Mouse (Mus musculus) liver, embryonic 15.5 days (tissue): ENCODE measurements around the gene Ssxb3. TPM values are rescaled to one million over a fixed set of nuclear protein-coding genes. Genes with fewer than 3 reads are reported as not detected.
"Not testable (repeated sequence)": the region's sequence is repeated elsewhere in the genome, so short reads cannot be mapped to it uniquely, and the experiment has no call there.

ENCODE experiments used
- ATAC-seq: fragments of 200-750 bp; cut with Nextera tagmentation; 2 replicates; pipeline ENCODE4 v1.8.0; 2017; ENCODE audit warnings: moderate number of reproducible peaks, mild to moderate bottlenecking, moderate library complexity; ENCODE audit not compliant: insufficient read depth
- H3K27ac ChIP-seq: fragments of 300-500 bp; sonication (generic); replicated peaks from 2 replicates; pipeline ENCODE4 v1.5.1; 2015; ENCODE audit warnings: mild to moderate bottlenecking, inconsistent platforms
- H3K27me3 ChIP-seq: fragments of 300-500 bp; sonication (generic); 2 replicates; pipeline ENCODE4 v1.6.1; 2015; ENCODE audit warnings: mild to moderate bottlenecking, inconsistent platforms
- H3K36me3 ChIP-seq: fragments of 300-500 bp; sonication (generic); replicated peaks from 2 replicates; pipeline ENCODE4 v1.6.1; 2015; ENCODE audit warnings: moderate library complexity, mild to moderate bottlenecking, inconsistent platforms
- H3K4me1 ChIP-seq: fragments of 300-500 bp; sonication (generic); replicated peaks from 2 replicates; pipeline ENCODE4 v1.6.1; 2015; ENCODE audit warnings: inconsistent platforms
- H3K4me2 ChIP-seq: fragments of 300-500 bp; sonication (generic); 2 replicates; pipeline ENCODE4 v1.6.1; 2015; ENCODE audit warnings: moderate library complexity, mild to moderate bottlenecking, inconsistent platforms
- H3K4me3 ChIP-seq: fragments of 300-500 bp; sonication (generic); replicated peaks from 2 replicates; pipeline ENCODE4 v1.5.1; 2015; ENCODE audit warnings: mild to moderate bottlenecking, inconsistent platforms
- H3K9ac ChIP-seq: fragments of 300-500 bp; sonication (generic); 2 replicates; pipeline ENCODE4 v1.6.1; 2015; ENCODE audit warnings: moderate library complexity, mild to moderate bottlenecking, inconsistent platforms
- H3K9me3 ChIP-seq: fragments of 300-500 bp; sonication (generic); replicated peaks from 2 replicates; pipeline ENCODE4 v1.6.1; 2016; ENCODE audit warnings: inconsistent platforms
- WGBS: fragments of 180-500 bp; shearing (Covaris S2); methylation state at CpG from one replicate; pipeline ENCODE4 v1.1.7; 2015; ENCODE audit warnings: mixed read lengths; ENCODE audit not compliant: insufficient replicate concordance; 5-methylcytosine and 5-hydroxymethylcytosine counted together
- polyA plus RNA-seq: library from polyadenylated mRNA; unstranded; fragments of >200 nt; fragmentation: Nextera tagmentation; extraction: Ambion mirVana; gene quantifications from 2 replicates; pipeline ENCODE4 v1.2.1, GENCODE M21; 2015

The Ssxb3 gene
- polyA plus RNA-seq = not detected in 2 replicates

- H3K4me3 ChIP-seq, H3K9ac ChIP-seq, H3K9me3 ChIP-seq, H3K4me2 ChIP-seq, H3K27ac ChIP-seq, H3K36me3 ChIP-seq, H3K4me1 ChIP-seq, H3K27me3 ChIP-seq, ATAC-seq: not testable (repeated sequence)
- 20% methylated on average over 1 of the region's 1 CpGs for WGBS
Observed at GRCm38 (mm10) chrX:8591716-8592115, at the start of gene Ssxb3. Gene Ssxb3 (minus strand): TSS chrX:8591816.

GRCm38 (mm10) chrX:8548155-8548554 lies 43.5 kb downstream of the Ssxb3 start, which contains the start of gene Ssxb6:
Gene Ssxb6 (minus strand): TSS chrX:8548255.
- 53% methylated on average over 4 of the region's 4 CpGs for WGBS
- not testable (repeated sequence) for H3K36me3 ChIP-seq, ATAC-seq

More at GRCm38 (mm10) chrX:8548155-8548554, 43.5 kb downstream of the Ssxb3 start, which contains the start of gene Ssxb6:
- not testable (repeated sequence) for H3K9me3 ChIP-seq, H3K27me3 ChIP-seq, H3K4me3 ChIP-seq, H3K4me1 ChIP-seq, H3K27ac ChIP-seq, H3K9ac ChIP-seq, H3K4me2 ChIP-seq

Other genes starting within 250 kb of the Ssxb3 start
- gene Ssxb9, start 224.8 kb downstream of the Ssxb3 start, polyA plus RNA-seq = not detected in 2 replicates
- gene Ssxb1, start 178.5 kb downstream of the Ssxb3 start, polyA plus RNA-seq = not detected in 2 replicates
- gene Ssxb2, start 130.1 kb downstream of the Ssxb3 start, polyA plus RNA-seq = not detected in 2 replicates
- gene Gm14459, start 66.9 kb downstream of the Ssxb3 start, polyA plus RNA-seq = not detected in 2 replicates
- not detected in 2 replicates for gene Ssxb6, start 43.6 kb downstream of the Ssxb3 start, polyA plus RNA-seq
- not detected in 2 replicates for gene Ssxb8, start 99.0 kb upstream of the Ssxb3 start, polyA plus RNA-seq
- gene Ssx9, start 156.6 kb upstream of the Ssxb3 start, polyA plus RNA-seq = not detected in 2 replicates
- gene Ssxb5, start 211.9 kb upstream of the Ssxb3 start, polyA plus RNA-seq = not detected in 2 replicates